Mouse (Mus musculus) stomach, embryonic 15.5 days (tissue): ENCODE results near the gene B4galt7. TPM values are rescaled to one million over a fixed set of nuclear protein-coding genes. Genes with fewer than 3 reads are reported as not detected.
A peak's percentile ranks its signal among the peaks of the same experiment; 100 is the strongest.
"Not testable (repeated sequence)": the region's sequence is repeated elsewhere in the genome, so short reads cannot be mapped to it uniquely, and the experiment has no call there.

ENCODE experiments used
- ATAC-seq: fragments of 200-750 bp; cut with Nextera tagmentation; 2 replicates; pipeline ENCODE4 v1.8.0; 2017; ENCODE audit warnings: low read depth, moderate number of reproducible peaks, moderate TSS enrichment; ENCODE audit not compliant: insufficient read depth, low FRiP score
- H3K27ac ChIP-seq: fragments of 300-500 bp; sonication (generic); 2 replicates; pipeline ENCODE4 v1.5.1; 2015; ENCODE audit warnings: mild to moderate bottlenecking, inconsistent platforms
- H3K27me3 ChIP-seq: fragments of 300-500 bp; sonication (generic); replicated peaks from 2 replicates; pipeline ENCODE4 v1.6.1; 2015; ENCODE audit warnings: inconsistent platforms
- H3K36me3 ChIP-seq: fragments of 300-500 bp; sonication (generic); 2 replicates; pipeline ENCODE4 v1.6.1; 2015; ENCODE audit warnings: inconsistent platforms
- H3K4me1 ChIP-seq: fragments of 300-500 bp; sonication (generic); 2 replicates; pipeline ENCODE4 v1.6.1; 2015; ENCODE audit warnings: inconsistent platforms
- H3K4me2 ChIP-seq: fragments of 300-500 bp; sonication (generic); 2 replicates; pipeline ENCODE4 v1.6.1; 2015; ENCODE audit warnings: mild to moderate bottlenecking, inconsistent platforms
- H3K4me3 ChIP-seq: fragments of 300-500 bp; sonication (generic); replicated peaks from 2 replicates; pipeline ENCODE4 v1.5.1; 2015; ENCODE audit warnings: inconsistent platforms
- H3K9ac ChIP-seq: fragments of 300-500 bp; sonication (generic); 2 replicates; pipeline ENCODE4 v1.6.1; 2015; ENCODE audit warnings: inconsistent platforms
- H3K9me3 ChIP-seq: fragments of 300-500 bp; sonication (generic); 2 replicates; pipeline ENCODE4 v1.6.1; 2016; ENCODE audit warnings: inconsistent platforms
- WGBS: fragments of 180-500 bp; shearing (Covaris S2); methylation state at CpG from one replicate; pipeline ENCODE4 v1.1.7; 2015; 5-methylcytosine and 5-hydroxymethylcytosine counted together
- polyA plus RNA-seq: library from polyadenylated mRNA; unstranded; fragments of >200 nt; fragmentation: Nextera tagmentation; extraction: Ambion mirVana; gene quantifications from 2 replicates; pipeline ENCODE4 v1.2.1, GENCODE M21; 2015

The B4galt7 gene
- polyA plus RNA-seq, 1 experiment from 2014 or later, result 24.6 TPM

- Histone ChIP-seq H3K9ac (no peak overlapping the region), H3K27me3 (no peaks in the 10 kb centered on the region), H3K4me2 (no peak overlapping the region), H3K4me1 (peaks cover 8% of the 10 kb centered on the region), H3K4me3 (no peak overlapping the region), H3K27ac (no peak overlapping the region), H3K9me3 (no peaks in the 10 kb centered on the region), H3K36me3 (peaks cover 20% of the 10 kb centered on the region)
- no peak for ATAC-seq
- 89% methylated on average over 3 of the region's 3 CpGs for WGBS
These were observed 4.9 kb downstream of the B4galt7 start for GRCm38 (mm10) chr13:55604606-55605005.

GRCm38 (mm10) chr13:55606899-55607623 is 7.4 kb downstream of the B4galt7 start:
- no peak overlapping the region for H3K4me2 ChIP-seq
- H3K9ac ChIP-seq, result no peak overlapping the region
- no peak overlapping the region for H3K4me3 ChIP-seq
- H3K27ac ChIP-seq, result no peak overlapping the region
- H3K9me3 ChIP-seq, result no peaks in the 10 kb centered on the region
- H3K27me3 ChIP-seq, result no peaks in the 10 kb centered on the region
- peaks cover 25% of the 10 kb centered on the region for H3K36me3 ChIP-seq
- no peaks in the 10 kb centered on the region for H3K4me1 ChIP-seq
- no peak for ATAC-seq
- 76% methylated on average over 10 of the region's 10 CpGs for WGBS

- Histone ChIP-seq H3K27ac (no peak overlapping the region), H3K27me3 (no peaks in the 10 kb centered on the region), H3K4me3 (no peak overlapping the region), H3K9ac (no peak overlapping the region), H3K4me1 (no peaks in the 10 kb centered on the region), H3K4me2 (no peak overlapping the region), H3K36me3 (peaks cover 25% of the 10 kb centered on the region), H3K9me3 (no peaks in the 10 kb centered on the region)
- no peak for ATAC-seq
- WGBS, result 88% methylated on average over 2 of the region's 2 CpGs
These were observed 7.9 kb downstream of the B4galt7 start for GRCm38 (mm10) chr13:55607624-55608006.

GRCm38 (mm10) chr13:55611996-55612395 is 12.3 kb downstream of the B4galt7 start:
- Histone ChIP-seq H3K9ac (no peak overlapping the region), H3K4me1 (no peaks in the 10 kb centered on the region), H3K4me2 (no peak overlapping the region), H3K27me3 (no peaks in the 10 kb centered on the region), H3K9me3 (no peaks in the 10 kb centered on the region), H3K36me3 (peaks cover 25% of the 10 kb centered on the region), H3K27ac (no peak overlapping the region), H3K4me3 (no peak overlapping the region)
- ATAC-seq, result no peak
- WGBS, result 92% methylated on average over 7 of the region's 7 CpGs

- WGBS, result 48% methylated on average over 5 of the region's 5 CpGs
- no peaks in the 10 kb centered on the region for H3K4me1 ChIP-seq
- peaks cover 14% of the 10 kb centered on the region for H3K36me3 ChIP-seq
These were observed 13.8 kb downstream of the B4galt7 start for GRCm38 (mm10) chr13:55613471-55613870.

GRCm38 (mm10) chr13:55619328-55619727 is 19.6 kb downstream of the B4galt7 start:
- H3K9me3 ChIP-seq, result no peaks in the 10 kb centered on the region
- H3K36me3 ChIP-seq, result no peaks in the 10 kb centered on the region
- 85% methylated on average over 4 of the region's 4 CpGs for WGBS

More at GRCm38 (mm10) chr13:55613471-55613870, 13.8 kb downstream of the B4galt7 start:
- H3K4me2 ChIP-seq, result no peak overlapping the region
- no peak overlapping the region for H3K27ac ChIP-seq
- H3K9ac ChIP-seq, result no peak overlapping the region
- no peaks in the 10 kb centered on the region for H3K9me3 ChIP-seq
- no peak for ATAC-seq
- H3K27me3 ChIP-seq, result no peaks in the 10 kb centered on the region
- H3K4me3 ChIP-seq, result no peak overlapping the region

GRCm38 (mm10) chr13:55620275-55620674 is 20.6 kb downstream of the B4galt7 start:
- Histone ChIP-seq H3K27ac (no peak overlapping the region), H3K9ac (no peak overlapping the region), H3K4me3 (no peak overlapping the region), H3K27me3 (no peaks in the 10 kb centered on the region), H3K4me1 (peaks cover 13% of the 10 kb centered on the region; the same call in 1 of the 2 replicates), H3K36me3 (no peaks in the 10 kb centered on the region; the same call in 1 of the 2 replicates), H3K4me2 (no peak overlapping the region), H3K9me3 (no peaks in the 10 kb centered on the region)
- WGBS, result 82% methylated on average over 2 of the region's 2 CpGs
- no peak for ATAC-seq

More at GRCm38 (mm10) chr13:55619328-55619727, 19.6 kb downstream of the B4galt7 start:
- no peak overlapping the region for H3K4me2 ChIP-seq
- H3K4me3 ChIP-seq, result no peak overlapping the region
- no peak for ATAC-seq
- no peak overlapping the region for H3K27ac ChIP-seq
- H3K27me3 ChIP-seq, result no peaks in the 10 kb centered on the region
- H3K4me1 ChIP-seq, result peaks cover 12% of the 10 kb centered on the region; the same call in 1 of the 2 replicates
- H3K9ac ChIP-seq, result no peak overlapping the region

GRCm38 (mm10) chr13:55622156-55622648 is 22.5 kb downstream of the B4galt7 start:
- not testable (repeated sequence) for H3K27me3 ChIP-seq, H3K9me3 ChIP-seq, ATAC-seq, H3K36me3 ChIP-seq
- peak overlapping the region; percentile 52 for H3K4me2 ChIP-seq
- H3K4me1 ChIP-seq, result peaks cover 13% of the 10 kb centered on the region; the same call in 1 of the 2 replicates
- H3K4me3 ChIP-seq, result peak overlapping the region; percentile 64
- 17% methylated on average over 20 of the region's 20 CpGs for WGBS
- peak overlapping the region; percentile 70; the same call in 1 of the 2 replicates for H3K9ac ChIP-seq
- peak overlapping the region; percentile 84 for H3K27ac ChIP-seq

- Histone ChIP-seq H3K27me3 (no peaks in the 10 kb centered on the region), H3K4me2 (peak within 1 kb of the TSS; percentile 52), H3K4me3 (peak within 1 kb of the TSS; percentile 64), H3K4me1 (peaks cover 13% of the 10 kb centered on the region; the same call in 1 of the 2 replicates), H3K9ac (peak within 1 kb of the TSS; percentile 70; the same call in 1 of the 2 replicates), H3K27ac (peak within 1 kb of the TSS; percentile 84), H3K36me3 (peaks cover 6% of the 10 kb centered on the region), H3K9me3 (no peaks in the 10 kb centered on the region)
- WGBS, result under 1% methylated on average over 59 of the region's 59 CpGs
- ATAC-seq, result peak; percentile 99
These were observed 23.2 kb downstream of the B4galt7 start, which contains the start of gene Caml for GRCm38 (mm10) chr13:55622649-55623541. Gene Caml, plus strand, starts transcription at chr13:55623005.

- H3K4me3 ChIP-seq, result peak within 1 kb of the TSS; percentile 95
- 5% methylated on average over 30 of the region's 30 CpGs for WGBS
- H3K36me3 ChIP-seq, result peaks cover 28% of the 10 kb centered on the region
- peak within 1 kb of the TSS; percentile 89 for H3K9ac ChIP-seq
- H3K4me1 ChIP-seq, result peaks cover 9% of the 10 kb centered on the region; the same call in 1 of the 2 replicates
- H3K27me3 ChIP-seq, result no peaks in the 10 kb centered on the region
- peak; percentile 79 for ATAC-seq
- H3K27ac ChIP-seq, result no peak within 1 kb of the TSS
- peak within 1 kb of the TSS; percentile 78 for H3K4me2 ChIP-seq
- H3K9me3 ChIP-seq, result no peaks in the 10 kb centered on the region
These were observed 35.0 kb downstream of the B4galt7 start, which contains the start of gene Ddx46 for GRCm38 (mm10) chr13:55634639-55635127. Gene Ddx46, plus strand, starts transcription at chr13:55635027.

GRCm38 (mm10) chr13:55635146-55635571 is 35.5 kb downstream of the B4galt7 start:
- peaks cover 9% of the 10 kb centered on the region; the same call in 1 of the 2 replicates for H3K4me1 ChIP-seq
- peak overlapping the region; percentile 95 for H3K4me3 ChIP-seq
- H3K27me3 ChIP-seq, result no peaks in the 10 kb centered on the region
- peak; percentile 16; the same call in 1 of the 2 replicates for ATAC-seq
- no peak overlapping the region for H3K27ac ChIP-seq
- no peaks in the 10 kb centered on the region for H3K9me3 ChIP-seq
- peak overlapping the region; percentile 89 for H3K9ac ChIP-seq
- peaks cover 32% of the 10 kb centered on the region for H3K36me3 ChIP-seq
- peak overlapping the region; percentile 78 for H3K4me2 ChIP-seq
- under 1% methylated on average over 40 of the region's 40 CpGs for WGBS
